Mouse (Mus musculus) kidney, postnatal 10 days (tissue): ENCODE results near the gene Hmx1.
A peak's percentile ranks its signal among the peaks of the same experiment; 100 is the strongest.

Experiments
- DNase-seq: peaks from one replicate; pipeline ENCODE4 v3.0.0; 2021; ENCODE audit warnings: mixed read lengths

Gene Hmx1

DNA sequence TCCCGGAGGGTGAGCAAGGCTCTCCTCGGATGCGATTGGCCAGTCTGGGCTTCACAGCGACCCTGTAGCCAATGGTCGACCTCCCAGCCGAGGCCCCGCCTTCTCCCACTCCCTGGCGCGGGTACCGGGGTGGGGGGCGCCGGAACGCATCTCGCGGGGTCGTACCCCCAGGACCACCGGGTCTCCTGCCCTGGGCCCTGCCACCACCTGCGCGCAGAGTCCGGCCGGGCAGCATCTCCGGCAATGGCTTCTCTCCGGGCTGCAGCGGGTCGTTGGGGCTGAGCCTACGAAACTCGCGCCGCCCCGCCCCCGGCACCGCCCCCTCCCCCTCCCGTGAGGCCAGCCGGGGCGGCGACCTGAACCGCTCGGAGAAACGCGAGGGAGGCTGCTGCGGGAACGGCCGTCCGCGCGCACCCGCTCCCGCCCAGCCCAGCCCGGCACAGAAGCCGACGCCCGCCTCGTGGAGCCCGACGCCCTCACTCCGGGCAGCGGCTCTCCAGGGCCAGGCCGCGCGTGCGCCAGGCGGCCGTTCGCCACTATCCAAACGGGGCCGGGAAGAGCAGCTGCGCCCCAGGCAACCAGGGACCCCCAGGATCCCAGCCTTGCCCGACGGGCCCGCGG lies at the start of gene Hmx1:
TSS of gene Hmx1 (plus strand) at position 618 of the 621 bp plus-strand sequence.
- DNase-seq = peak; percentile 56

DNA sequence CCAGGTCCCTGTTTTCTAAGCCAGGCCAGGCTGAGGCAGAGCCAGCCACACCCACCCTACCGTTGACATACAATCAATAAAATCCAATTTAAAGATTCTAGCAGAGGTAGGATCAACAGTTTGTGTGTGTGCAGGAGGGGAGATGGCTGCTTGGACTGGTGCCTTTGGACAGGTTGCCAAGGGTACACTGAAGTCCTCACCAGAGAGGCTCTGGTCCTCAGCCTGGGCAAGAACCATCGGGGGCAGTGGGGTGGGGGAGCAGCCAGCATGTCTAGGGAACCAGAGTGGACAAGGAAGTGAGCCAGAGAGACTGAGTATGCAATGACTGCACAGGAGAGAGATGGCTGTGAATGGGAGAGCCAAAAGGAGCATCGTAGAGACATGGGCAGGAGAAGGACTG lies 43.8 kb upstream of the Hmx1 start:
- no peak for DNase-seq

GRCm38 (mm10) chr5:35348794-35349193 lies 40.1 kb upstream of the Hmx1 start:
- peak; percentile 85 for DNase-seq

DNA sequence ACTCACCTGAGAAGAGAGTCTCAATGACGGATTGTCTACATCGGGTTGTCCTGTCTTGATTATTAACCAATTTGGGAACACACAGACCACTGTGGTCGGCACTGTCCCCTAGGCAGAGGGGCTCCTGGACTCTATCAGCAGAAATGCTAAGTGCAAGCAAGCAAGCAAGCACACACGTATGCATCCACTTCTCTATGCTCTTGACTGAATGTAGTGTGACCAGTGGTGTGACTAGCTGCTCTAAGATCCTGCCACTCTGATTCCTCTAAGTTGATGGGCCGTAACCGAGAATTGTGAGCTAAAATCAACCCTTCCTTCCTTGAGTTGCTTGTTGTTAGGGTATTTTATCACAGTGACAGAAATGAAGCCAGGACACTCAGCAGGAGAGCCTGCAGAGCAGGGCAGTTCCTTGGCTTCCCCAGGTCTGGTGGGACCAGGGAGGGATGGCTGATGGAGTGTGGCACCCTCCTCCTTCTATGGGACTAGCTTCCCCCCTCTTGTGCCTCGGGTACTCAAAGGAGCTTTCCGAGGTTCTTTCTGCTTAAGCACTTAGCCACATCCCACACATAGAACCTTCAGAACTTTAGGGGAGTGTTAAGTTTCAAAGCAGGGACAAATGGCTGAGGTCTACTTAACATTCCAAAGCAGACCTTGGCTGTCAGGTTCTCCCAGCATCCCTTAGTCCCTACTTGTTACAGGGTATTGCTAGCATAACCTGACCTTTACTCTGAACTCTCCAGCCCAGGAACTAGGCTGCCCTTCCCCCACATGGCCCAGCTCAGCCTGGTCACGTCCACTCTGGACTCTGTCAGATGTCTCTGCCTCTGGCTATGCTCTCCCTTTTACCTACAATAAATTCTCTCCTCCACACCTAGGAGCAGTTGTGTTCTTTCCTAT lies 31.1 kb upstream of the Hmx1 start:
- DNase-seq = peak; percentile 27

- peak; percentile 97 for DNase-seq
Observed at GRCm38 (mm10) chr5:35361570-35362284, 27.2 kb upstream of the Hmx1 start.

GRCm38 (mm10) chr5:35366241-35367032 lies 22.5 kb upstream of the Hmx1 start:
- DNase-seq = no peak

GRCm38 (mm10) chr5:35368916-35369315 lies 20.0 kb upstream of the Hmx1 start:
- no peak for DNase-seq

DNA sequence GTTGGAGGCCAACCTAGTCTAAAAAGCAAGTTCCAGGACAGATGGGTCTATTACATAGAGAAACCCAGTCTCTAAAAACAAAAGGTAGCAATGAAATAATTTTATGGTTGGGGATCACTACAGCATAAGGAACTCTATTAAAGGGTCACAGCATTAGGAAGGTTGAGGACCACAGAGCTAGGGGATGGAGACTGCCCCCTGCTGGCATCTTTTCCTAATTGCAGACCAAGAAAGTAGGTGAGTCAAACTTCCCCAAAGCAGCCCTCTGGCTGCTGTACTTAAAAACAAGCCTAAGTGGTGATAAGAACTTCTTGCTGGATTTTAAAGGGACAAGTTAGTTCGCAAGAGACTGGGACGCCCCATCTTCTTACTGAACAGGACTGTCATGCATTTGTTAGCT lies 9.8 kb upstream of the Hmx1 start:
- DNase-seq = no peak

DNA sequence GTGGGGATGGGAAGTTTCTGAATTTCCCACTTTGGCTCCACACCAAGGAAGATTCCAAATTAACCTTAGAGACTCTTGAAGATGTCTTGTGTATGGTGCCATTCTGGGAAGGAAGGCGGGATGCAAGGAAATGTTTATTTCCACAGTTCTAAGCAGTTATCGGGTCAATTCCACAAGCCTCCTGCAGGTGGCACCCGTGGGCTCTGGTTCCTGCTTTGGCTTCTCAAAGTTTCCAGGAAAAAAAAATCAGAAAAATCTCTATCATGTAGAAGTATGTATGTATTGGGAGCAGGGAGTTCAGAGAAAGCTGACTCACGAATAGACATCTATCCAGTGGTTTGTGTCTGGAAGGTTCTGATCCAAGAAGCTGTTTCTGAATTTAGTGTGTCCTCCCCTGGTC lies 9.1 kb upstream of the Hmx1 start:
- DNase-seq = peak; percentile 67

DNA sequence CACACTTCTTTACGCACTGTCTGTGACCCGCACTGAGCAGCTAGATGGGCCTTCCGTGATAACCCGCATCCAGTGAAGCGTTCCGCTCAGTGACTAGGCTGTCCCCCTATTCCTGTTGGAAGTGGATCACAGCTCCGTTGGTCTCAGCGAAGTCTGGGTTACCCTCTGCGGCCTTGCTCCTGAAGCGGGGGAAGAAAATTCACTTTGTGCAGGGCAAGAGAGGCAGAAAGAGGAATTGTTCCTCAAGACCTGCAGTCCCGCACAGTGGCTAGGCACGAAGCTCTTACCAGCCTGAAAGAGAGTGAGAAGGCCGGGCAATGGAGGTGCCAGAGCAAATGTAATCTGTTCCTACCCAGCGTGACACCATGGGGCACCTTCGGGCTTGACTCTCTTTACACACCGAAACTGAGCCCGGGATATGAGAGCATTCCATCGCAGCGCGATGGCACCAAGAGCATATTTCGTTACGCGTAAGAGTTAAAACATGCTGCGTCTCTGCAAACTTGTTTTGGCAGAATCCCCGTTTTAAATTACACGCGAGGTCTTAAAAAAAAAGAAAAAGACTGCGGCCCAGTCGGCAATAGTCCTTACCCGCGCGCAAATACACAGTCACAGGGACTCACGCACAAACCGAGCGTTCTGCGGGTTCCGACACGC lies 946 bp upstream of the Hmx1 start:
- DNase-seq = no peak

DNA sequence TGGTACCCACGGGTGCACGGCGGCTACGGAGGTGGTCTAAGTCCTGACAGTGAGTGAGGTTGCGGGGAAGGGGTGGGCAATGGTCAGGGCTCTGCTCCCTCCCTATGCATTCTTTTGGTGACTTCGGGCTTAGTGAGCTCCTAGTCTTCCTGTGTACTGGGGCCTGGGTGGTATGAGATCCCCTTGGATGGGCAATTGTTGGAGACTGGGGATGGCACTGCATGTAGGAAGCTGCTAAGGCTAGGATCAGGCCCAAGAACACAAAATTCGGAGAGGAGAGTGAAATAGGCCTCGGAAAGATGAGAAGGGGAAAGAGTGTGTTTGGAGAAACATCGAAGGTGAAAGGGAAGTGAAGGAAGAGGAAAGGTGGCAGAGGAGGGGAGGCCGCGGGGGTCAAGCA lies 533 bp downstream of the Hmx1 start:
- no peak for DNase-seq

DNA sequence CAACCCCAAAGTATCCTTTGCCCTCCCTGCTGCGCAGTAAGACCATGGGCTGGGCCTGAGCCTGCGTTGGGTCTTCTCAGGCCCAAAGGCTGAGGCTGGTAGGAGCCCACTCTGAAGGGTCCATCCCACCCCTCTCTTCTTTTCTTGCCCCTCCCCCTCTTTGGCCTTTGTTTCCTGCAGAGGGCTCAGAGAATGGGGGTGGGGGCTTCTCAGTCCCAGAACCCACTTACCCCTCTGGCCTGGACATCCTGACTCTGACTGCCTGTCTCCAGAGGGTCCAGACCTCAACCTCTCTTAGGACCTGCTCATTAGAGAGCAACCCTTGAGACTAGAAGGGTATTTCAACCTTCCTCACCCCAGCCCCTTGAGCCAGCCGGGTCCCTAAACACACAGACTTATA lies 1.0 kb downstream of the Hmx1 start:
- DNase-seq = no peak

- DNase-seq = no peak
Observed at GRCm38 (mm10) chr5:35390848-35391655, 2.1 kb downstream of the Hmx1 start.

- no peak for DNase-seq
Observed at GRCm38 (mm10) chr5:35391656-35392333, 2.9 kb downstream of the Hmx1 start.

DNA sequence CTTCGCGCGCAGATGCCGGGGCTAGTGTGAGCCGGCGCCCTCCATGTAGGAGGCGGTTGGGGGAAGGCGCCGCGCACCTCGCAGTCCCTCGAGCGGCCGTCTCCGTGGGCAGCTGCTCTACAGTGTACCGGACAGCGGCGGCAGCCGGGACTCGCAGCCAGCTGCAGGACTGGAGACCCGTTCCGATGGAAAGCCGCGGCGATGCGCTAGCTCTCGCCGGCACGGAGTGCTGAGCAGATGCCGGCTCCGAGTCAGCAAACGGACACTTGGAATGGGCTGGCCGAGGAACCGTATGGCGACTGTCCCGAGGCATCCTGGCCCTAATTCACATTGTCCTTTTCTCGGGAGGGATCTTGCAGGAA lies 3.4 kb downstream of the Hmx1 start:
- peak; percentile 17 for DNase-seq

DNA sequence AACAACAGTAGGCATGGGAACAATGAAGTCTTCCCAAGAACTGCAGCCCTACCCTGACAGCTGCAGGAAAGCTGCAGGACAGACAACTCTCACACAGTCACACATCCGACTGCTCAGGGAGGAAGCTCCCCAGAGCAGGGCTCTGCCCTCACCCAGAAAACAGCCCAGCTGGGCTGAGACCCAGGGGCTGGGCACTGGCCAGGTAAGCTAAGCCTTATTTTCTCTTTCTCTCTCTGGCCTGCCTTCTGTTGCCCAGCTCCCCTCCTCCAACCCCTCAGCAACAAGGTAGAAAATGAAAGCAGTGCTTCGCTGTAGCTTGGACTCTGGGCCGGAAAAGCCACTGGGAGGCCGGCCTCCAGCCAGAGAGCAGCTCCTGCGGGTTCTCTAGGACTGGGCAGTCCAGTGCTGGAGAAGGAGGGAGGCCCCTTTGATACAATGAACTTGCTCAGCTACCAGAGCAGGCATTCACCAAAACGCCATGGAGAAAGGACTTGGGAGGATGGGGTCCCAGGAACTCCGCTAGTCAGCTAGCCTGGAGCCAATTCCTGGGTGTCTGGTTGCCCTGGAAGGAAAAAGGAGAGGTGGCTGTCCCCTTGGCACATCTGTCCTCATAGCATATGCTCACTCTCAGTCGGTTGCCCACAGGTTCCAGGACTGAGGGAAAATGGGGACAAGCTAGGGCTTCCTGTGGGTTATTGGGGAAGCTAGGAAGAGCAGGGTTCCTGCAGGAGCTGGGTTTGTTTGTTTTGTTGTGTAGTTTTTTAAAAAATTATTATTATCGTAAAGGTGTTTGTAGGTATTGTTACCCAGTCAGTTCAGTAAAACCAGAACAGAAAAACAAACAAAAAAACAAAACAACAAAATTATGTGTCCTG lies 6.9 kb downstream of the Hmx1 start:
- peak; percentile 17 for DNase-seq

DNA sequence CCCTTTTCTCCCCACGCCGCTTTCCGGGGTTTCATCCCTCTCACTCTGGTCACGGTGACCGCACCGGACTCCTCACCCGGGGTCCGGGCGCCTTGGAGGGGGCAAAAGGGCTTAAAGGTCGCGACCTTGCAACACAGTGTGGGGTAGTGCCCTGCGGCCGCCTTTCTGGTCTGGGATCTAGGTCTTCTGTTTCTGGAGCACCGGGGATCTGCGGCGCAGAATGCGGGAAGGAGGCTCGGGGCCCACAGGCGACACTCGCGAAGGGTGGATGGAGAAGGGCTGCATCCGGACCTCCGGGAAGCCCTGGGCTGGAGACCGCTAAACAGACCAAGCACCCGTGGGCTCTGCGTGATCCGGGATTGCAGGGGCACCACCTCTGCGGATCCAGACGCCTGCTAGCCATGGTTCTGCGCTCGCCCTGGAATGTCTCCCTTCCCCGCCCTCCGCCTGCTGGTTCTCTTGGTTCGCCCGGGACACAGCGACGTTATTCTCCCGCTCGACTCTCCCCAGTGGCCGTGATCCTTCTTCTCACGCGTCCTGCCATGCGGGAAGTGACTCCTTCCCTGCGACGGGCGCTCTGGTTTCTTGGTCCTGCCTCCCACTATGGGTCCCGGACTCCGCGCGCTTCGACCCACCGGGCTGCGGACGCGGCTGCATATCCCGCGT lies 8.2 kb downstream of the Hmx1 start:
- DNase-seq = no peak

- DNase-seq = no peak
Observed at GRCm38 (mm10) chr5:35397642-35398309, 8.9 kb downstream of the Hmx1 start.
